Comparison of ENCODE assay signal across 25 mouse cellular contexts in the genomic region with DNA sequence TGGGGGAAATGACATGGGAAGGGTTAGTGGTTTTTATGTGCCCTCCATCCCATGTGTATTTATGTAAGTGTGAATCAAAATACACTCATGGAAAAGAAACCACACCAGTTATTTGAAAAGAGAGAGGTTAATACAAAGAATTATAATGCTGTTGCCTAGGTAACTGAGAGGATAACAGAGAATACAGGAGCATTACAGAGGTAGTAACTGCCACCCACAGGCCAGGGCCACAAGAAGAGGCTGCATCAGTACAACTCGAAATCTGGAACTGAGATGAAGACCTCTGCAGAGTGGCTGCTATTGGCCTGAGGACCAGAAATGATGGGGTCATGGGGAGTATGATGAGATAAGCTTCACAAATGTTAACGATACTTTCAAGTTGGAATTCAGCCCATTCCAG.
A peak's percentile ranks its signal among the peaks of the same experiment; 100 is the strongest.
DNase-seq lines count a peak whose midpoint lies in the region; ATAC-seq and TF ChIP-seq lines count a peak whose summit lies in the region.
"Had no signal": no experiment of that assay in that cellular context is flagged by ENCODE, and none has a peak within 500 bp of the region (broad histone marks: within the 10 kb centered on the region; RNA-seq: fewer than 3 reads in every experiment).

No protein-coding gene starts in this region.

- H3K36me3 ChIP-seq in forebrain, postnatal 0 days (ENCODE audit: insufficient read depth): no peaks in the 10 kb centered on the region
- no peaks in the 10 kb centered on the region for H3K36me3 ChIP-seq in forebrain, embryonic 13.5 days (ENCODE audit: poor library complexity, severe bottlenecking)
- no peaks in the 10 kb centered on the region for H3K36me3 ChIP-seq in midbrain, embryonic 16.5 days (ENCODE audit: control insufficient read depth, insufficient read depth, low read length)
- H3K36me3 ChIP-seq in midbrain, postnatal 0 days (ENCODE audit: insufficient read depth, low read length): no peaks in the 10 kb centered on the region
- H3K36me3 ChIP-seq: embryonic facial prominence, embryonic 10.5 days; embryonic facial prominence, embryonic 12.5 days; G1E had no signal

- H3K9me3 ChIP-seq in forebrain, postnatal 0 days (ENCODE audit: low read length): no peaks in the 10 kb centered on the region
- H3K9me3 ChIP-seq in forebrain, embryonic 13.5 days (replicated peaks): no peaks in the 10 kb centered on the region
- no peaks in the 10 kb centered on the region for H3K9me3 ChIP-seq in midbrain, embryonic 16.5 days (replicated peaks; ENCODE audit: control insufficient read depth, low read length, poor library complexity, severe bottlenecking)
- H3K9me3 ChIP-seq in midbrain, postnatal 0 days (ENCODE audit: low read length): no peaks in the 10 kb centered on the region
- H3K9me3 ChIP-seq: embryonic facial prominence, embryonic 10.5 days; embryonic facial prominence, embryonic 12.5 days; G1E had no signal

- peak; percentile 24 for DNase-seq in forebrain, postnatal 0 days
- peak; percentile 8 for DNase-seq in layer of hippocampus, adult 9-10 months (ENCODE audit: low spot score)
- DNase-seq in layer of hippocampus, postnatal 10 days (ENCODE audit: low spot score in 2 of 2): no peak
- no peak for DNase-seq in midbrain, postnatal 0 days (ENCODE audit: low spot score)
- no peak for DNase-seq in kidney, postnatal 10 days
- DNase-seq: adrenal gland, adult 8-10 months; adrenal gland, postnatal 14 days; adrenal gland, postnatal 36 days; B cell, adult 2 months; cerebellum, adult 11-12 months; cerebellum, adult 2 months; cerebellum, adult 9-10 months; cerebellum, postnatal 10 days; cerebellum, postnatal 25 days had no signal

- H3K4me1 ChIP-seq in forebrain, postnatal 0 days (ENCODE audit: insufficient read depth): no peaks in the 10 kb centered on the region
- H3K4me1 ChIP-seq in forebrain, embryonic 13.5 days: no peaks in the 10 kb centered on the region
- H3K4me1 ChIP-seq in midbrain, embryonic 16.5 days (ENCODE audit: control insufficient read depth, insufficient read depth, low read length): peaks cover 5% of the 10 kb centered on the region; the same call in 1 of the 2 replicates
- no peaks in the 10 kb centered on the region for H3K4me1 ChIP-seq in midbrain, postnatal 0 days (ENCODE audit: insufficient read depth, low read length)
- H3K4me1 ChIP-seq: embryonic facial prominence, embryonic 10.5 days; embryonic facial prominence, embryonic 12.5 days had no signal

- no peak overlapping the region for H3K27ac ChIP-seq in forebrain, postnatal 0 days (ENCODE audit: low read depth, low read length)
- H3K27ac ChIP-seq in forebrain, embryonic 13.5 days: no peak overlapping the region
- no peak overlapping the region for H3K27ac ChIP-seq in midbrain, embryonic 16.5 days (ENCODE audit: low read length)
- no peak overlapping the region for H3K27ac ChIP-seq in midbrain, postnatal 0 days (ENCODE audit: low read depth, low read length)
- H3K27ac ChIP-seq: embryonic facial prominence, embryonic 10.5 days; embryonic facial prominence, embryonic 12.5 days had no signal

- no peak overlapping the region for H3K9ac ChIP-seq in forebrain, postnatal 0 days
- no peak overlapping the region for H3K9ac ChIP-seq in forebrain, embryonic 13.5 days
- H3K9ac ChIP-seq in midbrain, embryonic 16.5 days (ENCODE audit: low read depth, low read length): no peak overlapping the region
- H3K9ac ChIP-seq in midbrain, postnatal 0 days (replicated peaks; ENCODE audit: low read length, poor library complexity, severe bottlenecking): no peak overlapping the region
- H3K9ac ChIP-seq: embryonic facial prominence, embryonic 12.5 days had no signal

- H3K27me3 ChIP-seq in forebrain, postnatal 0 days (ENCODE audit: insufficient read depth, low read length): no peaks in the 10 kb centered on the region
- no peaks in the 10 kb centered on the region for H3K27me3 ChIP-seq in forebrain, embryonic 13.5 days
- no peaks in the 10 kb centered on the region for H3K27me3 ChIP-seq in midbrain, embryonic 16.5 days (ENCODE audit: control insufficient read depth, insufficient read depth, low read depth, low read length)
- H3K27me3 ChIP-seq in midbrain, postnatal 0 days (ENCODE audit: insufficient read depth, low read length): no peaks in the 10 kb centered on the region
- H3K27me3 ChIP-seq: CH12.LX; embryonic facial prominence, embryonic 12.5 days had no signal

- WGBS in forebrain, postnatal 0 days: 66% methylated on average over 2 of the region's 2 CpGs
- WGBS in forebrain, embryonic 13.5 days: 80% methylated on average over 2 of the region's 2 CpGs
- WGBS in midbrain, embryonic 16.5 days: 73% methylated on average over 2 of the region's 2 CpGs
- 72% methylated on average over 2 of the region's 2 CpGs for WGBS in midbrain, postnatal 0 days

- H3K4me2 ChIP-seq in forebrain, postnatal 0 days (ENCODE audit: low read depth): no peak overlapping the region
- H3K4me2 ChIP-seq in forebrain, embryonic 13.5 days: no peak overlapping the region
- no peak overlapping the region for H3K4me2 ChIP-seq in midbrain, embryonic 16.5 days (ENCODE audit: low read length)
- no peak overlapping the region for H3K4me2 ChIP-seq in midbrain, postnatal 0 days (ENCODE audit: low read depth, low read length, poor library complexity, severe bottlenecking)
- H3K4me2 ChIP-seq: embryonic facial prominence, embryonic 12.5 days had no signal

- no peak for TF ChIP-seq CTCF in forebrain, postnatal 0 days (IDR thresholded peaks at IDR 0.05; ENCODE audit: low read depth)
- TF ChIP-seq CTCF in midbrain, postnatal 0 days (IDR thresholded peaks at IDR 0.05): no peak

- peak; percentile 38; the same call in 1 of the 2 replicates for ATAC-seq in forebrain, postnatal 0 days
- no peak for ATAC-seq in forebrain, embryonic 13.5 days
- peak; percentile 78; the same call in 1 of the 2 replicates for ATAC-seq in midbrain, embryonic 16.5 days
- ATAC-seq in midbrain, postnatal 0 days (ENCODE audit: low FRiP score): no peak
- ATAC-seq: activated CD4-positive, CD25-positive, alpha-beta regulatory T cell, adult 4 months; CD4-positive, CD25-positive, alpha-beta regulatory T cell, adult 4 months; forebrain, embryonic 14.5 days; forebrain, embryonic 16.5 days; Patski had no signal

- H3K4me3 ChIP-seq in forebrain, postnatal 0 days (ENCODE audit: low read depth, low read length): no peak overlapping the region
- H3K4me3 ChIP-seq in forebrain, embryonic 13.5 days: no peak overlapping the region
- H3K4me3 ChIP-seq in midbrain, embryonic 16.5 days (ENCODE audit: low read depth, low read length): no peak overlapping the region
- H3K4me3 ChIP-seq in midbrain, postnatal 0 days (ENCODE audit: low read depth, low read length): no peak overlapping the region
- H3K4me3 ChIP-seq: embryonic facial prominence, embryonic 10.5 days; embryonic facial prominence, embryonic 12.5 days had no signal

Comparison
In these comparisons a context has a peak if more than half of its experiments do, and no peak if none do; other contexts are left out.
1. ATAC-seq: peak in forebrain, postnatal 0 days (single experiment) and midbrain, embryonic 16.5 days (single experiment); none in forebrain, embryonic 13.5 days (single experiment) and midbrain, postnatal 0 days (single experiment).
2. DNase-seq: peak in forebrain, postnatal 0 days (single experiment) and layer of hippocampus, adult 9-10 months (single experiment); none in layer of hippocampus, postnatal 10 days (0 of 2), midbrain, postnatal 0 days (single experiment) and kidney, postnatal 10 days (single experiment).